Mouse (Mus musculus) midbrain, embryonic 15.5 days (tissue): ENCODE measurements around the gene Mcidas. TPM values are rescaled to one million over a fixed set of nuclear protein-coding genes. Genes with fewer than 3 reads are reported as not detected.

Experiments
- ATAC-seq: fragments of 200-750 bp; cut with Nextera tagmentation; replicated peaks from 2 replicates; pipeline ENCODE4 v1.8.0; 2017; ENCODE audit warnings: moderate TSS enrichment
- H3K27ac ChIP-seq: fragments of 300-500 bp; sonication (generic); 2 replicates; pipeline ENCODE4 v1.5.1; 2015; ENCODE audit warnings: mild to moderate bottlenecking, inconsistent platforms
- H3K27me3 ChIP-seq: fragments of 300-500 bp; sonication (generic); replicated peaks from 2 replicates; pipeline ENCODE4 v1.6.1; 2015; ENCODE audit warnings: inconsistent platforms
- H3K36me3 ChIP-seq: fragments of 300-500 bp; sonication (generic); replicated peaks from 2 replicates; pipeline ENCODE4 v1.6.1; 2015; ENCODE audit warnings: inconsistent platforms
- H3K4me1 ChIP-seq: fragments of 300-500 bp; sonication (generic); 2 replicates; pipeline ENCODE4 v1.6.1; 2015; ENCODE audit warnings: inconsistent platforms
- H3K4me2 ChIP-seq: fragments of 300-500 bp; sonication (generic); 2 replicates; pipeline ENCODE4 v1.6.1; 2015; ENCODE audit warnings: inconsistent platforms, mild to moderate bottlenecking, moderate library complexity
- H3K4me3 ChIP-seq: fragments of 300-500 bp; sonication (generic); 2 replicates; pipeline ENCODE4 v1.5.1; 2015; ENCODE audit warnings: mild to moderate bottlenecking, inconsistent platforms
- H3K9ac ChIP-seq: fragments of 300-500 bp; sonication (generic); 2 replicates; pipeline ENCODE4 v1.6.1; 2015; ENCODE audit warnings: mild to moderate bottlenecking, inconsistent platforms
- H3K9me3 ChIP-seq: fragments of 300-500 bp; sonication (generic); 2 replicates; pipeline ENCODE4 v1.6.1; 2016; ENCODE audit warnings: inconsistent platforms
- WGBS: fragments of 180-500 bp; shearing (Covaris S2); methylation state at CpG from one replicate; pipeline ENCODE4 v1.1.7; 2015; ENCODE audit warnings: mixed read lengths; 5-methylcytosine and 5-hydroxymethylcytosine counted together
- polyA plus RNA-seq: library from polyadenylated mRNA; unstranded; fragments of >200 nt; fragmentation: Nextera tagmentation; extraction: Ambion mirVana; gene quantifications from 2 replicates; pipeline ENCODE4 v1.2.1, GENCODE M21; 2015

Mcidas gene
- polyA plus RNA-seq, 1 experiment from 2014 or later: 0.83 TPM

GRCm38 (mm10) chr13:113022467-113022866, 28.8 kb downstream of the Mcidas start:
- ATAC-seq: no peak
- Histone ChIP-seq H3K27ac (no peak overlapping the region), H3K36me3 (no peaks in the 10 kb centered on the region), H3K4me2 (no peak overlapping the region), H3K9me3 (no peaks in the 10 kb centered on the region), H3K27me3 (no peaks in the 10 kb centered on the region; the same call in 1 of the 2 replicates), H3K4me3 (no peak overlapping the region), H3K9ac (no peak overlapping the region), H3K4me1 (no peaks in the 10 kb centered on the region)
- WGBS: 73% methylated on average over 8 of the region's 8 CpGs

- H3K4me3 ChIP-seq: no peak overlapping the region
- H3K4me2 ChIP-seq: no peak overlapping the region
- no peaks in the 10 kb centered on the region for H3K4me1 ChIP-seq
- H3K9me3 ChIP-seq: no peaks in the 10 kb centered on the region
- no peak for ATAC-seq
- no peaks in the 10 kb centered on the region; the same call in 1 of the 2 replicates for H3K27me3 ChIP-seq
- H3K36me3 ChIP-seq: no peaks in the 10 kb centered on the region
- no peak overlapping the region for H3K9ac ChIP-seq
- WGBS: 87% methylated on average over 17 of the region's 17 CpGs
- H3K27ac ChIP-seq: no peak overlapping the region
Observed at GRCm38 (mm10) chr13:113023274-113024143, 29.9 kb downstream of the Mcidas start.

- no peaks in the 10 kb centered on the region for H3K36me3 ChIP-seq
- peaks cover 26% of the 10 kb centered on the region for H3K4me1 ChIP-seq
- WGBS: 2% methylated on average over 7 of the region's 7 CpGs
- peak overlapping the region; percentile 70 for H3K4me2 ChIP-seq
- peak overlapping the region; percentile 69; the same call in 1 of the 2 replicates for H3K9ac ChIP-seq
- H3K4me3 ChIP-seq: peak overlapping the region; percentile 59
- peak; percentile 46 for ATAC-seq
- peaks cover 21% of the 10 kb centered on the region for H3K27me3 ChIP-seq
- no peaks in the 10 kb centered on the region for H3K9me3 ChIP-seq
- peak overlapping the region; percentile 83; the same call in 1 of the 2 replicates for H3K27ac ChIP-seq
Observed at GRCm38 (mm10) chr13:113031351-113031750, 37.7 kb downstream of the Mcidas start.

GRCm38 (mm10) chr13:113031792-113032571, 38.3 kb downstream of the Mcidas start:
- peak; percentile 76 for ATAC-seq
- Histone ChIP-seq H3K4me2 (peak overlapping the region; percentile 70), H3K4me1 (peaks cover 26% of the 10 kb centered on the region), H3K27ac (peak overlapping the region; percentile 83), H3K36me3 (no peaks in the 10 kb centered on the region), H3K27me3 (peaks cover 21% of the 10 kb centered on the region), H3K9ac (peak overlapping the region; percentile 69), H3K4me3 (peak overlapping the region; percentile 59), H3K9me3 (no peaks in the 10 kb centered on the region)
- under 1% methylated on average over 40 of the region's 40 CpGs for WGBS

GRCm38 (mm10) chr13:113032831-113033230, 39.2 kb downstream of the Mcidas start:
- Histone ChIP-seq H3K9ac (no peak overlapping the region), H3K36me3 (no peaks in the 10 kb centered on the region), H3K27ac (no peak overlapping the region), H3K9me3 (no peaks in the 10 kb centered on the region), H3K4me3 (no peak overlapping the region), H3K4me2 (peak overlapping the region; percentile 70), H3K4me1 (peaks cover 26% of the 10 kb centered on the region), H3K27me3 (peaks cover 21% of the 10 kb centered on the region)
- no peak for ATAC-seq

- 0 out of 2 replicates have a peak overlapping the region, but pooled peaks have one; percentile 40 for H3K9ac ChIP-seq
Observed at GRCm38 (mm10) chr13:113034271-113034886, 40.7 kb downstream of the Mcidas start.

GRCm38 (mm10) chr13:113034950-113035421, 41.3 kb downstream of the Mcidas start, which contains the start of gene Cdc20b:
TSS of gene Cdc20b (plus strand) at chr13:113035111.
- Histone ChIP-seq H3K4me1 (peaks cover 26% of the 10 kb centered on the region), H3K4me3 (peak within 1 kb of the TSS; percentile 53), H3K4me2 (peak within 1 kb of the TSS; percentile 99), H3K27me3 (peaks cover 16% of the 10 kb centered on the region), H3K9me3 (no peaks in the 10 kb centered on the region), H3K9ac (peak within 1 kb of the TSS; percentile 40), H3K27ac (no peak within 1 kb of the TSS), H3K36me3 (no peaks in the 10 kb centered on the region)
- WGBS: 0% methylated on average over 46 of the region's 46 CpGs
- ATAC-seq: peak; percentile 25; the same call in 1 of the 2 replicates

More at GRCm38 (mm10) chr13:113034271-113034886, 40.7 kb downstream of the Mcidas start:
- Histone ChIP-seq H3K9me3 (no peaks in the 10 kb centered on the region), H3K36me3 (no peaks in the 10 kb centered on the region), H3K4me1 (peaks cover 26% of the 10 kb centered on the region), H3K4me3 (peak overlapping the region; percentile 53), H3K4me2 (peak overlapping the region; percentile 99), H3K27ac (no peak overlapping the region), H3K27me3 (peaks cover 21% of the 10 kb centered on the region)
- WGBS: under 1% methylated on average over 11 of the region's 11 CpGs
- no peak for ATAC-seq

GRCm38 (mm10) chr13:113035852-113036251, 42.2 kb downstream of the Mcidas start:
- H3K36me3 ChIP-seq: no peaks in the 10 kb centered on the region
- no peak overlapping the region for H3K9ac ChIP-seq
- peak overlapping the region; percentile 99 for H3K4me2 ChIP-seq
- ATAC-seq: peak; percentile 80
- WGBS: under 1% methylated on average over 4 of the region's 4 CpGs
- H3K9me3 ChIP-seq: no peaks in the 10 kb centered on the region
- H3K4me1 ChIP-seq: peaks cover 26% of the 10 kb centered on the region
- H3K27me3 ChIP-seq: peaks cover 14% of the 10 kb centered on the region
- no peak overlapping the region for H3K27ac ChIP-seq
- H3K4me3 ChIP-seq: peak overlapping the region; percentile 53; the same call in 1 of the 2 replicates

- Histone ChIP-seq H3K36me3 (no peaks in the 10 kb centered on the region), H3K9ac (no peak overlapping the region), H3K4me3 (peak overlapping the region; percentile 47), H3K27me3 (no peaks in the 10 kb centered on the region), H3K4me2 (peak overlapping the region; percentile 74; the same call in 1 of the 2 replicates), H3K9me3 (no peaks in the 10 kb centered on the region), H3K27ac (no peak overlapping the region), H3K4me1 (peaks cover 10% of the 10 kb centered on the region; the same call in 1 of the 2 replicates)
- 76% methylated on average over 3 of the region's 3 CpGs for WGBS
- no peak for ATAC-seq
Observed at GRCm38 (mm10) chr13:113044876-113045275, 51.2 kb downstream of the Mcidas start.

- WGBS: 16% methylated on average over 18 of the region's 18 CpGs
- no peaks in the 10 kb centered on the region for H3K27me3 ChIP-seq
- H3K9ac ChIP-seq: peak overlapping the region; percentile 48
- peaks cover 10% of the 10 kb centered on the region; the same call in 1 of the 2 replicates for H3K4me1 ChIP-seq
- peak overlapping the region; percentile 47 for H3K4me3 ChIP-seq
- H3K27ac ChIP-seq: no peak overlapping the region
- no peaks in the 10 kb centered on the region for H3K9me3 ChIP-seq
- ATAC-seq: no peak
- H3K4me2 ChIP-seq: peak overlapping the region; percentile 74
- H3K36me3 ChIP-seq: no peaks in the 10 kb centered on the region
Observed at GRCm38 (mm10) chr13:113045458-113046110, 51.9 kb downstream of the Mcidas start.

GRCm38 (mm10) chr13:113046211-113046883, 52.7 kb downstream of the Mcidas start, which contains the start of gene Gpx8:
TSS of gene Gpx8 (minus strand) at chr13:113046410.
- H3K27ac ChIP-seq: no peak within 1 kb of the TSS

More at GRCm38 (mm10) chr13:113046211-113046883, 52.7 kb downstream of the Mcidas start, which contains the start of gene Gpx8:
- 5% methylated on average over 21 of the region's 21 CpGs for WGBS
- peak within 1 kb of the TSS; percentile 74 for H3K4me2 ChIP-seq
- H3K9ac ChIP-seq: peak within 1 kb of the TSS; percentile 48
- H3K4me3 ChIP-seq: peak within 1 kb of the TSS; percentile 47
- H3K27me3 ChIP-seq: no peaks in the 10 kb centered on the region
- no peaks in the 10 kb centered on the region for H3K9me3 ChIP-seq
- H3K4me1 ChIP-seq: peaks cover 10% of the 10 kb centered on the region; the same call in 1 of the 2 replicates
- no peaks in the 10 kb centered on the region for H3K36me3 ChIP-seq
- ATAC-seq: peak; percentile 92
